Mouse (Mus musculus) myocyte (in vitro differentiated cells): ENCODE data around the gene 6030408B16Rik.

Experiments
- E2F4 ChIP-seq: IDR thresholded peaks from one replicate; pipeline ENCODE4 v1.6.1; 2011; ENCODE audit warnings: mild to moderate bottlenecking, control low read depth, moderate library complexity; ENCODE audit not compliant: insufficient read depth
- MYOD1 ChIP-seq, 3 experiments: IDR thresholded peaks; one replicate each; pipeline ENCODE4 v1.6.1; 2011; ENCODE audit warnings: control low read depth in 2 of 3, low read depth in 2 of 3, mild to moderate bottlenecking in 2 of 3, moderate library complexity in 1 of 3; ENCODE audit not compliant: insufficient read length in 2 of 3, control insufficient read depth in 1 of 3
- MYOG ChIP-seq, 3 experiments: IDR thresholded peaks; one replicate each; pipeline ENCODE4 v1.6.1; 2011; ENCODE audit warnings: control low read depth in 2 of 3, low read depth in 2 of 3, mild to moderate bottlenecking in 2 of 3; ENCODE audit not compliant: insufficient read length in 2 of 3, control insufficient read depth in 1 of 3, insufficient read depth in 1 of 3
- POLR2A ChIP-seq: IDR thresholded peaks from one replicate; pipeline ENCODE4 v1.6.1; 2011; ENCODE audit warnings: low read depth, mild to moderate bottlenecking, control low read depth, moderate library complexity; ENCODE audit not compliant: insufficient read length
- POLR2AphosphoS2 ChIP-seq: IDR thresholded peaks from one replicate; pipeline ENCODE4 v1.6.1; 2011; ENCODE audit warnings: low read depth, control low read depth; ENCODE audit not compliant: insufficient read length
- REST ChIP-seq: IDR thresholded peaks from one replicate; pipeline ENCODE4 v1.6.1; 2011; ENCODE audit warnings: mild to moderate bottlenecking, control low read depth, moderate library complexity; ENCODE audit not compliant: insufficient read depth, insufficient read length
- SRF ChIP-seq: IDR thresholded peaks from one replicate; pipeline ENCODE4 v1.6.1; 2011; ENCODE audit warnings: low read depth; ENCODE audit not compliant: control insufficient read depth, insufficient read length
- TCF12 ChIP-seq: IDR thresholded peaks from one replicate; pipeline ENCODE4 v1.6.1; 2011; ENCODE audit warnings: mild to moderate bottlenecking, control low read depth; ENCODE audit not compliant: poor library complexity, insufficient read depth, severe bottlenecking
- USF1 ChIP-seq: IDR thresholded peaks from one replicate; pipeline ENCODE4 v1.6.1; 2011; ENCODE audit warnings: low read depth, mild to moderate bottlenecking, control low read depth, moderate library complexity

GRCm38 (mm10) chr15:101255842-101256462 lies 37.1 kb upstream of the 6030408B16Rik start:
- no peak for TF ChIP-seq POLR2A
- TF ChIP-seq MYOD1 (IDR thresholded peaks at IDR 0.05; ENCODE audit: control insufficient read depth in 1 of 3, insufficient read length in 2 of 3, low read depth in 2 of 3) = no peak
- no peak for TF ChIP-seq SRF
- no peak for TF ChIP-seq MYOG (IDR thresholded peaks at IDR 0.05; ENCODE audit: control insufficient read depth in 1 of 3, insufficient read depth in 1 of 3, insufficient read length in 2 of 3, low read depth in 2 of 3)
- no peak for TF ChIP-seq E2F4
- no peak for TF ChIP-seq USF1
- no peak for TF ChIP-seq POLR2AphosphoS2
- TF ChIP-seq TCF12 = no peak
- no peak for TF ChIP-seq REST
